Mouse (Mus musculus): Measurements from ENCODE around the gene Nme9.

DNA sequence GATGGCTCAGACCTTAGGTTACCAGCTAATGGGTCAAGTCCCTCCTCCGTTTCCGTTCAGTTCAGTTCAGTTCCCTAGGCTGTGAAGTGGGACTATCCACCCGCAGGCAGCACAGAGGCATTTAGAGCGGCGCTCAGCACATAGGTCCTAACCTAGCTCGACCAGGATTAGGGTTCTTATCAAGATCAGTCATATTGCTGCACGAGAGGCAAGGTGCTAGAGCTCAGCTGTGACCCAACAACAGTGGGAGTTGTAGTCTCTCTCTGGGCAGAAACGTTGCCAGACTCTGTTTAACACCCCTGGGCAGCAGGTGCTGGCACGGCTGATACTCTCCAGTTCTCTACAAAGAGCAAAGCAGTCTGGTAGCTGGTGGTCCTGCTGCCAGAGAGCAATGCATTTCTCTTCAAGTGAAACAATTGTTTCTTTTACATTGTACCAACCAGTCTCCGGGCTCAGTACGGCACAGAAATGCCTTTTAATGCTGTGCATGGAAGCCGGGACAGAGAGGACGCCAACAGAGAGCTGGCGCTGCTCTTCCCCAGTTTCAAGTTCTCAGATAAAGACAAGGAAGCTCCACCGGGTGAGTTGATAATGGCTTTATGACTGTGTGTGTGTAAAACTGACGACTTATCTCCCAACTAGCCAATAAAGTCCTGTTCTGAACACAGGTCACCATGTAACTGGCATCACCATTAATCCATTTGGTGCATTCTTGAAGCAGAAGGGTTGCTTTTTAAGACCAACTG, 19.2 kb downstream of the Nme9 start:
- TF ChIP-seq CTCF (IDR thresholded peaks at IDR 0.05; ENCODE audit: low read depth): no peak
- TF ChIP-seq EP300 (IDR thresholded peaks at IDR 0.05; ENCODE audit: low read depth): no peak

All from liver, embryonic 14.5 days (tissue).